Mouse (Mus musculus) monocyte, adult 2 months (primary cell): Measurements from ENCODE around the gene Gm7544.
"Not testable (repeated sequence)": the region's sequence is repeated elsewhere in the genome, so short reads cannot be mapped to it uniquely, and the experiment has no call there.

ENCODE experiments used
- DNase-seq, 2 experiments: peaks; one replicate each; pipeline ENCODE4 v3.0.0; 2022; ENCODE audit warnings: low spot score in 2 of 2, low read depth in 1 of 2

Gene Gm7544

GRCm38 (mm10) chr1:82924650-82925049, 31.2 kb downstream of the Gm7544 start, which contains the start of gene A030014E15Rik:
A030014E15Rik (plus strand) TSS chr1:82924917.
- DNase-seq = no peak

GRCm38 (mm10) chr1:82913434-82913833, 42.4 kb downstream of the Gm7544 start:
- not testable (repeated sequence) for DNase-seq

GRCm38 (mm10) chr1:82913025-82913424, 42.8 kb downstream of the Gm7544 start, which contains the start of gene A030005L19Rik:
A030005L19Rik (plus strand) TSS chr1:82913325.
- DNase-seq = no peak

DNA sequence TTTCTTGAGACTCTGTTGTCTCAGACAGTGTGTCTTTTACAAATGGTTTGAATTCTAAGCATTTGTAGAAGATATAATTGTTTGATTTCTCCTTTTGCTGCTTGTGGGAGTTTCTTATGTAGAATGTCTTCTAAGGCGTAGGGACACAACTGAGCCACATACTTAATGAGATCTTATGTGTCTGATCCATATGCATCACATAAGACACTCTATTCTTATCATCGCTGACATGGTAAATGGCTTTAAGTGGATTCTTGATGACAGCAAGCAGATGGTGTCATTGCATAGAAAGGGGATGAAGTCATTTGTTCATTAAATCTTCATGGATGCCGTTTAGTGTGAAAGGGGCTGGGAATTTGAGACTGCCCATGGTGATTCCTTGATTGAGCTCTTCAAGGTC, 49.9 kb downstream of the Gm7544 start:
- DNase-seq = no peak
